Mouse (Mus musculus) kidney, adult 2 months (tissue): Measurements from ENCODE around the gene Plekho1. TPM values are rescaled to one million over a fixed set of nuclear protein-coding genes. Genes with fewer than 3 reads are reported as not detected.
A peak's percentile ranks its signal among the peaks of the same experiment; 100 is the strongest.

Experiments
- DNase-seq: peaks from one replicate; pipeline ENCODE4 v3.0.0; 2021
- H3K27ac ChIP-seq: fragments of 200-500 bp; 2 replicates; pipeline ENCODE4 v1.5.1; 2012; ENCODE audit warnings: low read depth, low read length, control low read depth, inconsistent platforms; ENCODE audit not compliant: insufficient read depth
- H3K27me3 ChIP-seq: fragments of 200-500 bp; replicated peaks from 2 replicates; pipeline ENCODE4 v1.6.1; 2012; ENCODE audit warnings: mild to moderate bottlenecking, moderate library complexity, low read length, inconsistent platforms; ENCODE audit not compliant: control insufficient read depth, insufficient read depth
- H3K36me3 ChIP-seq: fragments of 200-500 bp; 2 replicates; pipeline ENCODE4 v1.6.1; 2012; ENCODE audit warnings: mild to moderate bottlenecking, moderate library complexity, low read length, inconsistent platforms; ENCODE audit not compliant: control insufficient read depth, insufficient read depth
- H3K4me1 ChIP-seq: fragments of 200-500 bp; 2 replicates; pipeline ENCODE4 v1.6.1; 2011; ENCODE audit warnings: low read length; ENCODE audit not compliant: control insufficient read depth, insufficient read depth
- H3K4me3 ChIP-seq: fragments of 200-500 bp; 2 replicates; pipeline ENCODE4 v1.5.1; 2011; ENCODE audit warnings: mild to moderate bottlenecking, low read depth, low read length, control low read depth; ENCODE audit not compliant: insufficient read depth
- CTCF ChIP-seq: fragments of 200-500 bp; conservative IDR thresholded peaks from 2 replicates; pipeline ENCODE4 v1.5.1; 2011; ENCODE audit warnings: low read depth, mild to moderate bottlenecking, control low read depth, low read length, moderate library complexity, mixed read lengths; ENCODE audit not compliant: insufficient read depth, insufficient read length
- POLR2A ChIP-seq: fragments of 200-500 bp; IDR thresholded peaks from one replicate; pipeline ENCODE4 v1.6.1; 2011; ENCODE audit warnings: low read depth, low read length, control low read depth
- WGBS: fragments of 180-500 bp; shearing (Covaris S2); methylation state at CpG from one replicate; pipeline ENCODE4 v1.1.7; 2018; 5-methylcytosine and 5-hydroxymethylcytosine counted together
- polyA plus RNA-seq: library from polyadenylated mRNA; depleted of rRNA; stranded (reverse); fragments of >200 nt; gene quantifications from 2 replicates; pipeline ENCODE4 v1.2.3, GENCODE M21; 2012

Gene Plekho1
- polyA plus RNA-seq, 1 experiment = 33.2 TPM

GRCm38 (mm10) chr3:96008463-96008862, 12.7 kb upstream of the Plekho1 start:
- 71% methylated on average over 6 of the region's 6 CpGs for WGBS
- no peak overlapping the region for H3K4me3 ChIP-seq
- DNase-seq = no peak
- H3K27me3 ChIP-seq = no peaks in the 10 kb centered on the region
- H3K27ac ChIP-seq = no peak overlapping the region
- no peaks in the 10 kb centered on the region for H3K36me3 ChIP-seq
- no peaks in the 10 kb centered on the region for H3K4me1 ChIP-seq
- TF ChIP-seq POLR2A = no peak
- no peak for TF ChIP-seq CTCF

GRCm38 (mm10) chr3:96001560-96001959, 5.8 kb upstream of the Plekho1 start:
- no peak for TF ChIP-seq POLR2A
- no peak for TF ChIP-seq CTCF
- Histone ChIP-seq H3K4me1 (0 out of 2 replicates have a peak, but pooled peaks cover 2% of the 10 kb centered on the region), H3K27me3 (no peaks in the 10 kb centered on the region), H3K36me3 (no peaks in the 10 kb centered on the region), H3K4me3 (no peak overlapping the region), H3K27ac (no peak overlapping the region)
- DNase-seq = no peak
- 88% methylated on average over 1 of the region's 1 CpGs for WGBS

DNA sequence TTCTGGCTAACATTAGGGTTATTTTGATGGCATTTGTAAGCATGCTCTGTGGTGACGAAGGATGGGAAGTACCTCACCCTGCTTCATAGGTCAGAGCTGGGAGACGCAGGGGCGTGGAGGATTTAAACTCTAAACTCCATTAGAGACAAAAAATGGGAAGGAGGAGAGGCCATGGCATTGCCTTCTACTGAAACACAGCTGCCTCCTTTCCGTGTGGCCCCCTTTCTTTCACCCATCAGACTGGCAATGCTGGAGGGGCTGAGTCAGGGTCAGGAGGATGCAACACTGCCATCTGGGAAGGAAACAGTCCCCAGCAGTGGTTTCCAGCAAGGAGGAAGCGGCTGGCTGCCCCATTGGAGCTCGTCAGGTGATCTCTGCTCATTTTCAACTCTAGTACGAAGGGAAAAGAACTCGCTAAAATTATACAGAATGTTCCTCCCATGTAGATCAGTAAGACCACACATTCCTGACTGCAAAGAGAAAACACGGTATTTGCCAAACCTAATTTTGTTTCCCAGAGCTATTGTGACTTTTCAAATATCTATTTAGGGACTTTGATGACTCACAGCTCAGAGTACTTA, 5.2 kb upstream of the Plekho1 start:
- H3K27me3 ChIP-seq = no peaks in the 10 kb centered on the region
- H3K27ac ChIP-seq = peak overlapping the region; percentile 42
- WGBS = 65% methylated on average over 9 of the region's 9 CpGs
- H3K4me3 ChIP-seq = no peak overlapping the region
- H3K4me1 ChIP-seq = 0 out of 2 replicates have a peak, but pooled peaks cover 2% of the 10 kb centered on the region
- peak; percentile 29 for DNase-seq
- H3K36me3 ChIP-seq = no peaks in the 10 kb centered on the region
- no peak for TF ChIP-seq POLR2A
- TF ChIP-seq CTCF = no peak

GRCm38 (mm10) chr3:96000080-96000632, 4.4 kb upstream of the Plekho1 start:
- no peaks in the 10 kb centered on the region for H3K36me3 ChIP-seq
- H3K27ac ChIP-seq = peak overlapping the region; percentile 43; the same call in 1 of the 2 replicates
- H3K27me3 ChIP-seq = no peaks in the 10 kb centered on the region
- DNase-seq = peak; percentile 37
- H3K4me3 ChIP-seq = no peak overlapping the region
- 68% methylated on average over 14 of the region's 14 CpGs for WGBS
- H3K4me1 ChIP-seq = 0 out of 2 replicates have a peak, but pooled peaks cover 2% of the 10 kb centered on the region
- no peak for TF ChIP-seq POLR2A
- no peak for TF ChIP-seq CTCF

DNA sequence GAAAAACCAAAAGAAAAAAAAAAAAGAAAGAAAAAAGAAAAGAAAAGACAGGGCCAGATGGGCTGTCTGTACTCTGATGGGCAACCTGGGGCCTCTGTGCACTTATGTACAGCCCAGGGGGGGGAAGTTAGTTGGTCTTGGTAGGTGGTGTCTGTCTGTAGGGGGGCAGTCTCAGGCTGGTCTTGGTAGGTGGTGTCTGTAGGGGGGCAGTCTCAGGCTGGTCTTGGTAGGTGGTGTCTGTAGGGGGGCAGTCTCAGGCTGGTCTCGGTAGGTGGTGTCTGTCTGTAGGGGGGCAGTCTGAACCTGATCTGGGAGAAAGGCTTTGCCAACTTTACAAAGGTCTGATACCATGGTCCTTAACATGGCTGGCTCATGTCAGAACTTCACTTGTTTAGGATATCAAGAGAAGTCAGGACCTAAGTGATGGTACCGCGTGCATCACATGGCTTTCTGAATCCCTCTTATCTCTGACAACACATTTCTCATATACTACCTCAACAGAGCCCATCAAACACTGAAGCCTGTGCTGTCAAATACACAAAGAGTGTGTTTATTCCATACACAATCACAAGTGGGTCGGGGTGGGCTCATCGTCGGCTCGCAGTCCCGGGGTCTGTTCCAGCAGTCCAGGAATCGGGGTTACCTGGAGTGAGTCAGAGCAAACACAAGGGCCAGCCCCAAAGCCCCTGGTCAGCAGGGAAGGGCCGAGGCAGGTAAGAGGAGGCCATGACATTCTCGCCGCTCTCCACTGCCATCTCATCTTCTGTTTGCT, 3.7 kb upstream of the Plekho1 start:
- TF ChIP-seq POLR2A (no peak), CTCF (no peak)
- Histone ChIP-seq H3K4me1 (0 out of 2 replicates have a peak, but pooled peaks cover 2% of the 10 kb centered on the region), H3K4me3 (no peak overlapping the region), H3K27me3 (no peaks in the 10 kb centered on the region), H3K36me3 (no peaks in the 10 kb centered on the region), H3K27ac (no peak overlapping the region)
- WGBS = 89% methylated on average over 12 of the region's 12 CpGs
- DNase-seq = no peak

- Histone ChIP-seq H3K27me3 (no peaks in the 10 kb centered on the region), H3K4me3 (no peak overlapping the region), H3K36me3 (no peaks in the 10 kb centered on the region), H3K27ac (no peak overlapping the region), H3K4me1 (0 out of 2 replicates have a peak, but pooled peaks cover 2% of the 10 kb centered on the region)
- no peak for TF ChIP-seq CTCF
- no peak for TF ChIP-seq POLR2A
- 59% methylated on average over 9 of the region's 9 CpGs for WGBS
- peak; percentile 36 for DNase-seq
Measured at GRCm38 (mm10) chr3:95997203-95997721, 1.5 kb upstream of the Plekho1 start.
